Mouse (Mus musculus) midbrain, embryonic 16.5 days (tissue): ENCODE data around the gene Ly75. TPM values are rescaled to one million over a fixed set of nuclear protein-coding genes. Genes with fewer than 3 reads are reported as not detected.

ENCODE experiments used
- ATAC-seq: fragments of 200-750 bp; cut with Nextera tagmentation; 2 replicates; pipeline ENCODE4 v1.8.0; 2017; ENCODE audit warnings: moderate TSS enrichment
- H3K27ac ChIP-seq: fragments of 300-500 bp; sonication (generic); 2 replicates; pipeline ENCODE4 v1.5.1; 2014; ENCODE audit warnings: mild to moderate bottlenecking, low read length, mixed read lengths
- H3K27me3 ChIP-seq: fragments of 300-500 bp; sonication (generic); 2 replicates; pipeline ENCODE4 v1.6.1; 2014; ENCODE audit warnings: low read depth, low read length, mixed read lengths; ENCODE audit not compliant: control insufficient read depth, insufficient read depth
- H3K36me3 ChIP-seq: fragments of 300-500 bp; sonication (generic); 2 replicates; pipeline ENCODE4 v1.6.1; 2014; ENCODE audit warnings: mild to moderate bottlenecking, low read length, moderate library complexity, mixed read lengths; ENCODE audit not compliant: control insufficient read depth, insufficient read depth
- H3K4me1 ChIP-seq: fragments of 300-500 bp; sonication (generic); 2 replicates; pipeline ENCODE4 v1.6.1; 2014; ENCODE audit warnings: mild to moderate bottlenecking, low read length, mixed read lengths; ENCODE audit not compliant: control insufficient read depth, insufficient read depth
- H3K4me2 ChIP-seq: fragments of 300-500 bp; sonication (generic); 2 replicates; pipeline ENCODE4 v1.6.1; 2014; ENCODE audit warnings: mild to moderate bottlenecking, low read length, mixed read lengths
- H3K4me3 ChIP-seq: fragments of 300-500 bp; sonication (generic); 2 replicates; pipeline ENCODE4 v1.5.1; 2014; ENCODE audit warnings: low read depth, mild to moderate bottlenecking, low read length, moderate library complexity, mixed read lengths
- H3K9ac ChIP-seq: fragments of 300-500 bp; sonication (generic); 2 replicates; pipeline ENCODE4 v1.6.1; 2014; ENCODE audit warnings: low read depth, low read length, mixed read lengths
- H3K9me3 ChIP-seq: fragments of 300-500 bp; sonication (generic); replicated peaks from 2 replicates; pipeline ENCODE4 v1.6.1; 2014; ENCODE audit warnings: mild to moderate bottlenecking, low read length, mixed read lengths; ENCODE audit not compliant: control insufficient read depth, poor library complexity, severe bottlenecking
- WGBS: fragments of 180-500 bp; shearing (Covaris S2); extraction: QIAGEN DNeasy Blood & Tissue Kit; methylation state at CpG from one replicate; pipeline ENCODE4 v1.1.7; 2014; 5-methylcytosine and 5-hydroxymethylcytosine counted together
- polyA plus RNA-seq: library from polyadenylated mRNA; unstranded; fragments of >200 nt; fragmentation: Nextera tagmentation; extraction: Ambion mirVana; gene quantifications from 2 replicates; pipeline ENCODE4 v1.2.1, GENCODE M21; 2015

The Ly75 gene
- polyA plus RNA-seq, 1 experiment from 2014 or later = 1.6 TPM

- Histone ChIP-seq H3K4me2 (peak within 1 kb of the TSS; percentile 85), H3K9ac (peak within 1 kb of the TSS; percentile 56), H3K9me3 (no peaks in the 10 kb centered on the region), H3K4me1 (0 out of 2 replicates have a peak, but pooled peaks cover 5% of the 10 kb centered on the region), H3K27me3 (no peaks in the 10 kb centered on the region), H3K36me3 (no peaks in the 10 kb centered on the region), H3K4me3 (peak within 1 kb of the TSS; percentile 43), H3K27ac (no peak within 1 kb of the TSS)
- no peak for ATAC-seq
- 63% methylated on average over 4 of the region's 4 CpGs for WGBS
Observed at GRCm38 (mm10) chr2:60284467-60284821, 98.7 kb downstream of the Ly75 start, which contains the start of gene Cd302. TSS of gene Cd302 (minus strand) at chr2:60284488.

- Histone ChIP-seq H3K27ac (no peak overlapping the region), H3K27me3 (no peaks in the 10 kb centered on the region), H3K4me1 (0 out of 2 replicates have a peak, but pooled peaks cover 5% of the 10 kb centered on the region), H3K4me2 (peak overlapping the region; percentile 85), H3K9me3 (no peaks in the 10 kb centered on the region), H3K36me3 (no peaks in the 10 kb centered on the region), H3K9ac (peak overlapping the region; percentile 56), H3K4me3 (peak overlapping the region; percentile 43)
- under 1% methylated on average over 42 of the region's 42 CpGs for WGBS
- peak; percentile 92 for ATAC-seq
Observed at GRCm38 (mm10) chr2:60283751-60284466, 99.2 kb downstream of the Ly75 start.

GRCm38 (mm10) chr2:60283208-60283750 lies 99.8 kb downstream of the Ly75 start:
- Histone ChIP-seq H3K4me2 (peak overlapping the region; percentile 85), H3K9ac (no peak overlapping the region), H3K27ac (no peak overlapping the region), H3K4me1 (0 out of 2 replicates have a peak, but pooled peaks cover 5% of the 10 kb centered on the region), H3K27me3 (no peaks in the 10 kb centered on the region), H3K9me3 (no peaks in the 10 kb centered on the region), H3K36me3 (no peaks in the 10 kb centered on the region), H3K4me3 (peak overlapping the region; percentile 43)
- no peak for ATAC-seq
- WGBS = 4% methylated on average over 9 of the region's 9 CpGs

- Histone ChIP-seq H3K4me2 (no peak overlapping the region), H3K4me1 (0 out of 2 replicates have a peak, but pooled peaks cover 5% of the 10 kb centered on the region), H3K9me3 (no peaks in the 10 kb centered on the region), H3K9ac (no peak overlapping the region), H3K27ac (no peak overlapping the region), H3K36me3 (no peaks in the 10 kb centered on the region), H3K27me3 (no peaks in the 10 kb centered on the region), H3K4me3 (no peak overlapping the region)
- ATAC-seq = no peak
- 84% methylated on average over 4 of the region's 4 CpGs for WGBS
Observed at GRCm38 (mm10) chr2:60282625-60283024, 100.5 kb downstream of the Ly75 start.

GRCm38 (mm10) chr2:60278627-60279026 lies 104.5 kb downstream of the Ly75 start:
- H3K4me2 ChIP-seq = no peak overlapping the region
- no peak overlapping the region for H3K27ac ChIP-seq
- no peaks in the 10 kb centered on the region for H3K27me3 ChIP-seq
- 94% methylated on average over 4 of the region's 4 CpGs for WGBS
- H3K36me3 ChIP-seq = no peaks in the 10 kb centered on the region
- H3K9me3 ChIP-seq = no peaks in the 10 kb centered on the region
- no peak overlapping the region for H3K9ac ChIP-seq
- no peak overlapping the region for H3K4me3 ChIP-seq
- 0 out of 2 replicates have a peak, but pooled peaks cover 4% of the 10 kb centered on the region for H3K4me1 ChIP-seq
- ATAC-seq = no peak

GRCm38 (mm10) chr2:60269856-60270479 lies 113.1 kb downstream of the Ly75 start:
- Histone ChIP-seq H3K9ac (no peak overlapping the region), H3K27me3 (no peaks in the 10 kb centered on the region), H3K36me3 (no peaks in the 10 kb centered on the region), H3K4me3 (no peak overlapping the region), H3K4me1 (no peaks in the 10 kb centered on the region), H3K9me3 (no peaks in the 10 kb centered on the region), H3K27ac (no peak overlapping the region), H3K4me2 (no peak overlapping the region)
- 95% methylated on average over 14 of the region's 14 CpGs for WGBS
- ATAC-seq = no peak

- H3K27ac ChIP-seq = no peak overlapping the region
- no peak overlapping the region for H3K9ac ChIP-seq
- H3K27me3 ChIP-seq = no peaks in the 10 kb centered on the region
- H3K9me3 ChIP-seq = no peaks in the 10 kb centered on the region
- H3K4me3 ChIP-seq = no peak overlapping the region
- no peak for ATAC-seq
- WGBS = 62% methylated on average over 1 of the region's 1 CpGs
- H3K36me3 ChIP-seq = no peaks in the 10 kb centered on the region
- no peak overlapping the region for H3K4me2 ChIP-seq
- H3K4me1 ChIP-seq = no peaks in the 10 kb centered on the region
Observed at GRCm38 (mm10) chr2:60267567-60267966, 115.5 kb downstream of the Ly75 start.

- 85% methylated on average over 5 of the region's 5 CpGs for WGBS
- no peak for ATAC-seq
Observed at GRCm38 (mm10) chr2:60260621-60261350, 122.3 kb downstream of the Ly75 start.

More at GRCm38 (mm10) chr2:60260621-60261350, 122.3 kb downstream of the Ly75 start:
- Histone ChIP-seq H3K27ac (no peak overlapping the region), H3K4me2 (no peak overlapping the region), H3K36me3 (no peaks in the 10 kb centered on the region), H3K27me3 (no peaks in the 10 kb centered on the region), H3K4me1 (no peaks in the 10 kb centered on the region), H3K9ac (no peak overlapping the region), H3K9me3 (no peaks in the 10 kb centered on the region), H3K4me3 (no peak overlapping the region)
